Mouse (Mus musculus): ENCODE data around the gene Jmjd1c. TPM values are rescaled to one million over a fixed set of nuclear protein-coding genes. Genes with fewer than 3 reads are reported as not detected.
"Not testable (repeated sequence)": the region's sequence is repeated elsewhere in the genome, so short reads cannot be mapped to it uniquely, and the experiment has no call there.

Gene Jmjd1c
- total RNA-seq, 1 experiment from 2014 or later = 167 TPM

- peak in 1 of 2 experiments; percentile 16; a peak in 1 of 4 replicates for ATAC-seq (replicated peaks in 1 of 2; ENCODE audit: insufficient read depth in 1 of 2, low FRiP score in 2 of 2, low TSS enrichment in 1 of 2, low read depth in 1 of 2, poor library complexity in 2 of 2, severe bottlenecking in 2 of 2)
Observed at GRCm38 (mm10) chr10:67096621-67097436, 904 bp downstream of the Jmjd1c start, which contains the start of gene Reep3. Gene Reep3, minus strand, starts transcription at chr10:67096945.

GRCm38 (mm10) chr10:67097437-67098150 lies 1.7 kb downstream of the Jmjd1c start:
- no peak for ATAC-seq (replicated peaks in 1 of 2; ENCODE audit: insufficient read depth in 1 of 2, low FRiP score in 2 of 2, low TSS enrichment in 1 of 2, low read depth in 1 of 2, poor library complexity in 2 of 2, severe bottlenecking in 2 of 2)

GRCm38 (mm10) chr10:67098408-67099050 lies 2.6 kb downstream of the Jmjd1c start:
- peak; percentile 61 to 86 for ATAC-seq (replicated peaks in 1 of 2; ENCODE audit: insufficient read depth in 1 of 2, low FRiP score in 2 of 2, low TSS enrichment in 1 of 2, low read depth in 1 of 2, poor library complexity in 2 of 2, severe bottlenecking in 2 of 2)

- ATAC-seq (replicated peaks in 1 of 2; ENCODE audit: insufficient read depth in 1 of 2, low FRiP score in 2 of 2, low TSS enrichment in 1 of 2, low read depth in 1 of 2, poor library complexity in 2 of 2, severe bottlenecking in 2 of 2) = no peak
Observed at GRCm38 (mm10) chr10:67099183-67099929, 3.4 kb downstream of the Jmjd1c start.

DNA sequence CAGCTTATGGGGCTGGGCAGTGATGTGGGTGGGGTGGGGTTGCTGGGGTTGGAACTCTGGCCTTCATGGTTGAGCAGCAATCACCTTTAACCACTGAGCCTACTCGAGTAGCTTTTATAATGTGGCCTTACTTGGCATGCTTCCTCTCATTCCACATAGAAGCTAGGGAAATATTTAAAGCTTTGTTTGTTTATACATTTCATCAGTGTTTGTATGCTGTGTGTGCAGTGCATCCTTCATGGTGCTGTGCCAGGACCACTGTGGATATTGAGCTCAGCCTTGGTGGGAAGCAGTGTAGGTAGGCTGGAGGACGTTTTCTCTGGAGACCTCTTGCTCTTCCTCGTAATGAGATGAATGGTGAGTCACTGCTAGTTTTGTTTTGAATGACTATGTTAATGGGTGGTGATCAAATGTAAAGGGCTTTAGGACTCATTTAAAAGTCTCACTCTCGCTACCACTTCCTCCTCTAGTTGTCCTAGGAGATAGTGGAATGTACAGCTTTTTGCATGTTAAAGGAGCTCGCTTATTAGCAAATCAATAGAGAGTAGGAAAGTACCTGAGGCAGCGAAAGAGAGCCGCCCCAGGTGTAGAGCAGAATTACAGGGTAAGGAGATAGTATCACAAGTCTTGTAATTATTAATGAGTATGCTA lies 4.2 kb downstream of the Jmjd1c start:
- ATAC-seq (replicated peaks in 1 of 2; ENCODE audit: insufficient read depth in 1 of 2, low FRiP score in 2 of 2, low TSS enrichment in 1 of 2, low read depth in 1 of 2, poor library complexity in 2 of 2, severe bottlenecking in 2 of 2) = no peak

GRCm38 (mm10) chr10:67100831-67101251 lies 4.9 kb downstream of the Jmjd1c start:
- ATAC-seq (replicated peaks in 1 of 2; ENCODE audit: insufficient read depth in 1 of 2, low FRiP score in 2 of 2, low TSS enrichment in 1 of 2, low read depth in 1 of 2, poor library complexity in 2 of 2, severe bottlenecking in 2 of 2) = no peak

DNA sequence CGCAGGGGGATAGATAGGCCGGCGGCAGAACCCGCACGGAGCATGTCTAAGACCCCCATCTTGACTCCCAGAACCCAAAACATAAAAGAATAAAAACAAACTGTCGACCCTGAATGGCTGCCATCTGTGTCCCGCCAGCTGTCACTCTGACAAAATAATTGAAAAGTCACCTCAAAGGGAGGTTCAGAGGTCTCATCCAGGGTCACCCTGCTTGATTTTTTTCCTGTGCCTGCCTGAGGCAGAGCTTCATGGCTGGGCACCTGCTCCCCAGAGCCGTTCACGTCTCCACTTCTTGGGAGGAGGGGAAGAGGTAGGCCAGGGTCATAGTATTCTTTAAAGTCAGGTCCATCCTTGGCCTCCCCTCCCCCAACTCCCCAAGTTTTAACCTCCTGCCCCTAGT lies 8.6 kb downstream of the Jmjd1c start:
- no peak for ATAC-seq (replicated peaks in 1 of 2; ENCODE audit: insufficient read depth in 1 of 2, low FRiP score in 2 of 2, low TSS enrichment in 1 of 2, low read depth in 1 of 2, poor library complexity in 2 of 2, severe bottlenecking in 2 of 2)

DNA sequence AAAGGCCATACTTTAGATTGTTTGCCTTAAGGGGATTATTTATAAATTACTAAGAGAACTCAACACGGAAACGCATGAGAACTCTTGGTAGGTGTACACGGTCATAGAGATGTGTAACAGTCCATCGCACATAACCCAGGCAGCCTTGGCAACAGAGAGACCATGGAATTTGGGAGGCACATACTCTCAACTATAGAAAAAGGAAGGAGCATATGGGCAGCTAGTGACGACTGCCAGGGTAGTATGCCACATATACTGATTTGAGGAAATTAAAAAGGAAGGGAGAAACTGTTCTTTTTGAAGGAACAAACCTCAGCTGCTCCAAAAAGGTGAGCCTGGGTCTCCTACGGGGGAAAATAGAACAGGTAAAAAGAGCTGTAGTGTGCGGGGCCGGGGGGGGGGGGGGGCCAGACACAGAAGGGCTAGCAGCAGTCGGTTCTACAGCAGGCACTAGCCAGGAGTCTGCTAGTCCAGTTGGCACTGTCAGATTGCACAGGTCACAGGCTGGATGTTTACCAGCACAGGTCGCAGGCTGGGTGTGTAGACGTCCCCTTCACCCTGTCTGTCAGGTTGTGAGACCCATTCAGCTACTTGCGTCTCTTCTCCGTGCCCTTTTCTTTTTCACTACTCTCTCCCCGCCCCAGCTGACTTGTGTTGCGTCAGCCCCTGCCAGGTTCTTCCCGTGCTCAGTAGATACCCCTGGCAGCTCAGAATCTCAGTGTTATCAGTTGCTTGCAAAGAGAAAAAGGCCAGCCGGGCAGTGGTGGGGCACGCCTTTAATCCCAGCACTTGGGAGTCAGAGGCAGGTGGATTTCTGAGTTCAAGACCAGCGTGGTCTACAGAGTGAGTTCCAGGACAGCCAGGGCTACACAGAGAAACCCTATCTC lies 9.6 kb downstream of the Jmjd1c start:
- ATAC-seq (replicated peaks in 1 of 2; ENCODE audit: insufficient read depth in 1 of 2, low FRiP score in 2 of 2, low TSS enrichment in 1 of 2, low read depth in 1 of 2, poor library complexity in 2 of 2, severe bottlenecking in 2 of 2) = no peak

GRCm38 (mm10) chr10:67106400-67106799 lies 10.5 kb downstream of the Jmjd1c start:
- no peak for ATAC-seq (replicated peaks in 1 of 2; ENCODE audit: insufficient read depth in 1 of 2, low FRiP score in 2 of 2, low TSS enrichment in 1 of 2, low read depth in 1 of 2, poor library complexity in 2 of 2, severe bottlenecking in 2 of 2)

DNA sequence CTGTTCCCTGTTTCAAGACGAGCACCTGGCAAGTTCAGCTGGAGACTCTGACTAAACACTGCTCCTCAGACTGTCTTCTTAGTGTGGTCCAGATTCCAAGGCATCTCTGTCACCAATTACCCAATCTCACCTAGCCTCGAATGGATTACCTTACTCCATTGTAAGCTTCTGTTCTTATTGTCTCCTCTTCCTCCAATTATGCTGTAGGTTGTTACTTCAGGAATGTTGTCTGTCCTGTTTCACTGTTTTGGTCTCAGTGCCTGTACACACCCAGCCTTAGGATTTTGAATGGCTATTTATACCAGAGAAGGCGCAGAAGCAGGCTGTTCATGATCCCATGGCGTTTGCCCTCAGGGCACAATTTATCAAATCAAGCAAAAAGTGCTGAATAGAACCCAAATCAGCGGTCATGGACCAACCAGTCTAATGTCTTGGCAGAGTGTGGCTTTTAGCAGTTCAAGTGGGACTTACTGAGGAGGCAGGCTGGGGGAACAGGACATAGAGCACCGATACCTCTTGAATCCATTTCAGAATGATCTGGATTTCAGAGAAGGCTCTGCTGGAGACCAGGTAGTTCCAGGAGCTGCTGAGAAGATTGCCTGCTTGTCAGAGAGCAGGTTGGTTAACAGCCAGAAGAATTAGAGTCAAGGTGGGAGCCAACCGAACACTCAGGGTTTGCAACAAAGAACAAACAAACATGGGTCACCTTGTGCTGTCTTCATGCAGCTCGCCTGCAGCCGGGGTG lies 11.3 kb downstream of the Jmjd1c start:
- no peak for ATAC-seq (replicated peaks in 1 of 2; ENCODE audit: insufficient read depth in 1 of 2, low FRiP score in 2 of 2, low TSS enrichment in 1 of 2, low read depth in 1 of 2, poor library complexity in 2 of 2, severe bottlenecking in 2 of 2)

DNA sequence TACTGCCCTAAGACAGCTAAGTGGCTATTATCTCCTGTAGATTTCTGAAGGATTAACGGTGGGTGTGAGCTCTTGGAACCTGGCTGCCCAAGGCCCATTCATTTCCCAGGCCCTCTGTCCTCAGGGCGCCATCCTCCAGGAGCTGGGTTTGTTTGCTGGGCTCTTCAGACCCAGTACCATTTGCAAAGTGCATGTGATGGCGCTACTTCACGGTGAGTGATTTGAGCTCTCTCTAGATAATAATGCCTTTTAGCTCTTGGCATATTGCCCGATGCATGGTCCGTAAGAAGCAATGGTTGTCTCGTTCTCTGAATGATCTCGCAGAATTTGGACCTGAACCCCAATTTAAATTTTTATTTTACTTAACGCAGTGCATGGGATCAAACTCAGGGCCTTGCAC lies 12.2 kb downstream of the Jmjd1c start:
- ATAC-seq (replicated peaks in 1 of 2; ENCODE audit: insufficient read depth in 1 of 2, low FRiP score in 2 of 2, low TSS enrichment in 1 of 2, low read depth in 1 of 2, poor library complexity in 2 of 2, severe bottlenecking in 2 of 2) = no peak

GRCm38 (mm10) chr10:67109635-67110034 lies 13.7 kb downstream of the Jmjd1c start:
- ATAC-seq (replicated peaks in 1 of 2; ENCODE audit: insufficient read depth in 1 of 2, low FRiP score in 2 of 2, low TSS enrichment in 1 of 2, low read depth in 1 of 2, poor library complexity in 2 of 2, severe bottlenecking in 2 of 2) = no peak

DNA sequence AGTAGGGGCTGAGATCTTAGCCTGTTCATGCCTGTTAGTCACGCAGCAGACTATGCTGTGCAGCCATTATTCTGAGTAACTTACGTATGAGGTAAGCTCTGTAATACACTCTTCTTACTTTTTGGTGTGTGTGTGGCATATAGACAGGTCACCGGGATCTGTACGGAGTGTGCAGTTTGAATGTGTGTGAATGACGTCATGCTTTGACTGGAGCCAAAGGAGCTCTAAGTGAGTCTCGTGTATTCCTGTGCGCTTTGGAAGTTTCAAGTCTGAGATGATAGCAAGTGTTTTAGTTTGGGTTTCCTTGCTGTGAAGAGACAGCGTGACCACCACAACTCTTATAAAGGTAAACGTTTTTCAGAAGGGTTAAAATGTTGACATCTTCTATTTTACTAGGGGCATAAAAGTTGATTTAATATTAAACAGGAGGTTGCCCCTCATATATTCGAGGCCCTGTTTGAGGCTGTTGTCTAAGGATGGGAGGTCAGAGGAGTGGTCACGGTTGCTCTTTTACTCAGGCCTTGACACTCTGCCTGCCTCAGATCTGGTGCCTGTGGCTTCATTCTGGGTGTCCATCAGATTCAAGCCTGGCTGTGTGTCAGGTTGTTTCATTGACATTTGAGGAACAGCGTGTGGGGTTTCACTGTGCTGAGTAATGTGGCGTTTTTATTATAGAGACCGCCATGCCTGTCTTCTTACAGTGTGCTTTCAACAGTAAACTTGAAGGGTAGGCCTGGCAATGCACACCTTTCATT lies 15.3 kb downstream of the Jmjd1c start:
- no peak for ATAC-seq (replicated peaks in 1 of 2; ENCODE audit: insufficient read depth in 1 of 2, low FRiP score in 2 of 2, low TSS enrichment in 1 of 2, low read depth in 1 of 2, poor library complexity in 2 of 2, severe bottlenecking in 2 of 2)

GRCm38 (mm10) chr10:67111799-67112177 lies 15.9 kb downstream of the Jmjd1c start:
- ATAC-seq (replicated peaks in 1 of 2; ENCODE audit: insufficient read depth in 1 of 2, low FRiP score in 2 of 2, low TSS enrichment in 1 of 2, low read depth in 1 of 2, poor library complexity in 2 of 2, severe bottlenecking in 2 of 2) = peak; percentile 75 to 80

GRCm38 (mm10) chr10:67112967-67113366 lies 17.0 kb downstream of the Jmjd1c start:
- ATAC-seq (replicated peaks in 1 of 2; ENCODE audit: insufficient read depth in 1 of 2, low FRiP score in 2 of 2, low TSS enrichment in 1 of 2, low read depth in 1 of 2, poor library complexity in 2 of 2, severe bottlenecking in 2 of 2) = not testable (repeated sequence)

All from hematopoietic stem cell, adult 5-6 weeks (primary cell).